Mouse (Mus musculus) ES-Bruce4 (cell line): Measurements from ENCODE around the gene Hapln4.

Experiments used
- CTCF ChIP-seq: IDR thresholded peaks from one replicate; pipeline ENCODE4 v1.8.1; 2011; ENCODE audit warnings: low read depth, low read length
- EP300 ChIP-seq: IDR thresholded peaks from 2 replicates; pipeline ENCODE4 v1.6.1; 2011; ENCODE audit warnings: low read depth, low read length; ENCODE audit not compliant: insufficient read depth
- POLR2A ChIP-seq: IDR thresholded peaks from one replicate; pipeline ENCODE4 v1.8.1; 2011; ENCODE audit warnings: low read length; ENCODE audit not compliant: insufficient read depth

DNA sequence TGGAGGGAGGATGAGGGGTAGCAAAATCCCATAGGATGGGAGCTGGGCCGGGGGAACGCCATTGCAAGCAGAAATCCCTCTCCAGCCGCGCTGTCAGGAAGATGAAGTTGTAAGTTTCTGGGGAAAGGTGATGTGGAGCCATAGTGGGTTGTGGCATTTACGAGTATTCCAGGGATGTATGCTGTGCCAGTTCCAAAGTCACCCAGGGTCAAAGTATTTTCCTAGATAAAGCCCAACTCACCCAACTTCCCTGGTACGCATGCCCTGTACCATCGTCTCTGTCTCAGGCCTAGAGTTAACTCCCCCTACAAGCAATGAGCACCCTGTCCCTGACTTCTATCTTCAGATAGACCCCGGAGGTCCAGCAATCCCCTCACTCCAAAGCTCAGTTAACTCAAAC lies 10.1 kb upstream of the Hapln4 start:
- TF ChIP-seq CTCF (no peak), POLR2A (no peak), EP300 (no peak)
